Mouse (Mus musculus) kidney, adult 2 months (tissue): ENCODE measurements around the gene Gpsm1.

Experiments
- CTCF ChIP-seq: fragments of 200-500 bp; conservative IDR thresholded peaks from 2 replicates; pipeline ENCODE4 v1.5.1; 2011; ENCODE audit warnings: low read depth, mild to moderate bottlenecking, control low read depth, low read length, moderate library complexity, mixed read lengths; ENCODE audit not compliant: insufficient read depth, insufficient read length
- POLR2A ChIP-seq: fragments of 200-500 bp; IDR thresholded peaks from one replicate; pipeline ENCODE4 v1.6.1; 2011; ENCODE audit warnings: low read depth, low read length, control low read depth

DNA sequence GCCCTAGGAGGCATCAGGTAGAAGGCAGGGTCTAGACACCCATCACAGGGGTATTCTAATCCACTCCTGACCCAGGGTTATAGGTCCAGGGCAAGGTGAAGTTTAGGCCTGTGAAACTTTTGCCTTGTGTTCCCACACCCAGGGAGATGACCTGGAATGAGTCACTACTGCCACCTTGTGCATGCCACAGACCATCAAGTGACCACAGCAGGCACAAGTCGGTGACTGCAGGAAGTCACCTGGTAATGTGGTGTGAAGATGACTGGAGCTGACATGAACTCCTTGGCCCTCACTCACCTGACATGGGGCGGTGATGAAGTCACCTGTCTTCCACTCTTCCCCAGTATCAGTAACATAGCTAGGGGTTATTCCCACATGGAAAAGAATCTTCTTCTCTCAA, 2.5 kb upstream of the Gpsm1 start:
- TF ChIP-seq CTCF (peak; percentile 63), POLR2A (no peak)
